Mouse (Mus musculus) cerebellum, postnatal 25 days (tissue): ENCODE data around the gene Rps19bp1.
A peak's percentile ranks its signal among the peaks of the same experiment; 100 is the strongest.

Experiments
- DNase-seq, 2 experiments: peaks; one replicate each; pipeline ENCODE4 v3.0.0; 2021; ENCODE audit warnings: mixed read lengths in 2 of 2

The Rps19bp1 gene

DNA sequence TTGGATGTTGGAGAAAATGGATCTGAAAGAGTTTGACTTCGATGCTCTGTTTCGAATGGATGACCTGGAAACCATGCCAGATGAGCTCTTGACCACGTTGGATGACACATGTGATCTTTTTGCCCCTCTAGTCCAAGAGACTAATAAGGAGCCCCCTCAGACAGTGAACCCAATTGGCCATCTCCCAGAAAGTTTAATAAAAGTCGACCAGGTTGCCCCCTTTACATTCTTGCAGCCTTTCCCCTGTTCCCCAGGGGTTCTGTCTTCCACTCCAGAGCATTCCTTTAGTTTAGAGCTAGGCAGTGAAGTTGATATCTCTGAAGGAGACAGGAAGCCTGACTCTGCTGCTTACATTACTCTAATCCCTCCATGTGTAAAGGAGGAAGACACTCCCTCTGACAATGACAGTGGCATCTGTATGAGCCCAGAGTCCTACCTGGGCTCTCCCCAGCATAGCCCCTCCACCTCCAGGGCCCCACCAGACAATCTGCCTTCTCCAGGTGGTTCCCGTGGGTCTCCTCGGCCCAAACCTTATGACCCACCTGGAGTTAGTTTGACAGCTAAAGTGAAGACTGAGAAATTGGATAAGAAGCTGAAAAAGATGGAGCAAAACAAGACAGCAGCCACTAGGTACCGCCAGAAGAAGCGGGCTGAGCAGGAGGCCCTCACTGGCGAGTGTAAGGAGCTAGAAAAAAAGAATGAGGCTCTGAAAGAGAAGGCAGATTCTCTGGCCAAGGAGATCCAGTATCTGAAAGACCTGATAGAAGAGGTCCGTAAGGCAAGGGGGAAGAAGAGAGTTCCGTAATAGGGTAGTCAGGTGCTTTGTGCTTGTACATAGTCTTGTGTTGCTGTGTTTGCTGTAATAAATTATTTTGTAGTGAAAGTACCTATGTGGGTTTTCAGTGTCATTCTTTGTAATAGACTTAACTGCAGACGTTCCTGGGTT lies 7.2 kb downstream of the Rps19bp1 start:
- DNase-seq: no peak

DNA sequence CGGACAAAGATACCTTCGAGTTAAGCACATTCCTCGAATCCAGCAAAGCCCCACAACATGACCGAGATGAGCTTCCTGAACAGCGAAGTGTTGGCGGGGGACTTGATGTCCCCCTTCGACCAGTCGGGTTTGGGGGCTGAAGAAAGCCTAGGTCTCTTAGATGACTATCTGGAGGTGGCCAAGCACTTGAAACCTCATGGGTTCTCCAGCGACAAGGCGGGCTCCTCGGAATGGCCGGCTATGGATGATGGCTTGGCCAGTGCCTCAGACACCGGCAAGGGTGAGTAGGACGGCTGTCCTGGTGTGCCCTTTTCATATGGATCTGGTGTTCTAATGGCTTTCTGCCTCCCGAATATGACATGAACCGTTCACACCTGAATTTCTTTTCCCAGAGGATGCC lies 7.9 kb downstream of the Rps19bp1 start:
- peak in 1 of 2 experiments; percentile 48 for DNase-seq

- peak; percentile 81 to 88 for DNase-seq
Observed at GRCm38 (mm10) chr15:80255646-80256121, 8.4 kb downstream of the Rps19bp1 start.

- DNase-seq: peak; percentile 99
Observed at GRCm38 (mm10) chr15:80254847-80255645, 9.1 kb downstream of the Rps19bp1 start, which contains the start of gene Atf4. Atf4 (plus strand) TSS chr15:80255184.

GRCm38 (mm10) chr15:80254207-80254606 lies 9.9 kb downstream of the Rps19bp1 start:
- DNase-seq: peak in 1 of 2 experiments; percentile 54

- DNase-seq: no peak
Observed at GRCm38 (mm10) chr15:80253530-80253929, 10.6 kb downstream of the Rps19bp1 start.

DNA sequence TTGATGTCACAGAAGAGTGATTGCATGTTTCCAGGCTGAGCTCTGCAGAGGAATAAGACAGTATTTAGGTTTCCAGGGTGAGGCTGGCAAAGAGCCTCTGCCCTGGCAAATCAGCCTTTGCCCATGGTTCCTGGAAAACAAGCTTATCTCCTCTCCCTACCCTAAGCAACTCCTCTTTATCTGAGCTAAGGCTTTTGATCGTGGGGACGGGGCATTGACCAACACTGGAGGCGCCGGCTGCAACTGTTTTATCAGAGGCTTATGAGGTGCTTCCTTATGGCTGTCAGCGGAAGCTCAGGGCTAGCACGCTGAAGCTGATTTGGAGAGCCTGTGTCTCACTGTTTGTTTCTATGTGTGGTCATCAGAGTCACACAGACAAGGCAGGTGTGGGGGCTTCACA lies 13.5 kb downstream of the Rps19bp1 start:
- DNase-seq: no peak

- DNase-seq: no peak
Observed at GRCm38 (mm10) chr15:80249672-80250071, 14.4 kb downstream of the Rps19bp1 start.

DNA sequence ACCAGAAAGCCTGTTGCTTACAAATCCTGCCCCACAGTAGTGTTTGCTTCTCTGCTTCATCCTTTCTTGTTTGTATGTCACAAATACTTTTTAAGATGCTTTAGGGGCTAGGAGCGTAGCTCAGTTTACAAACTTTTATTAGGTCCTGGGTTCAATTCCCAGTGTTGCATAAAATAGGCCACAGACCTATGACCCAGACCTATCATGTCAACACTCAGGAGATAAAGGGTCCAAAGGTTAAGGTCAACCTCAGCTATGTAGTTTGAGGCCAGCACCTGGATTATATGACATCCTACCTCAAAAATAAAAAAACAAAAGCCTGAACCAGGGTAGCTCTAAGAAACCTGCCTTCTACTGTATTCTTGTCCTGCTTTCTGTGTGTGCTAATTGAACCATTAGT lies 15.5 kb downstream of the Rps19bp1 start:
- no peak for DNase-seq

DNA sequence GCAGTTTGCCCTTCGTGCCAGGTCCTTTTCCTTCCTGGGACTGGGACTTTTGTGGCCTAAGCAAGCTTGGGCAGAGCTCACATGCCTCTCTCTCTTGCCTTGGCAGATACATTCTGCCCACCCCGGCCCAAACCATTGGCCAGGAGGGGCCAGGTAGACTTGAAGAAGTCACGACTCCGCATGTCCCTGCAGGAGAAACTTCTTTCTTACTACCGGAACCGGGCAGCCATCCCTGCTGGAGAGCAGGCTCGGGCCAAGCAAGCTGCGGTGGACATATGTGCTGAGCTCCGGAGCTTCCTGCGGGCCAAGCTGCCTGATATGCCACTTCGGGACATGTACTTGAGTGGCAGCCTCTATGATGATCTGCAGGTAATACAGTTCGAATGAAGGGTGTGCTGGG lies 16.0 kb downstream of the Rps19bp1 start:
- DNase-seq: peak; percentile 76 to 77

- DNase-seq: no peak
Observed at GRCm38 (mm10) chr15:80235535-80235934, 28.6 kb downstream of the Rps19bp1 start, which contains the start of gene AC140267.1. AC140267.1 (plus strand) TSS chr15:80235835.

- peak; percentile 98 to 99 for DNase-seq
Observed at GRCm38 (mm10) chr15:80233733-80234509, 30.2 kb downstream of the Rps19bp1 start, which contains the start of gene Mief1. Mief1 (plus strand) TSS chr15:80234018.

DNA sequence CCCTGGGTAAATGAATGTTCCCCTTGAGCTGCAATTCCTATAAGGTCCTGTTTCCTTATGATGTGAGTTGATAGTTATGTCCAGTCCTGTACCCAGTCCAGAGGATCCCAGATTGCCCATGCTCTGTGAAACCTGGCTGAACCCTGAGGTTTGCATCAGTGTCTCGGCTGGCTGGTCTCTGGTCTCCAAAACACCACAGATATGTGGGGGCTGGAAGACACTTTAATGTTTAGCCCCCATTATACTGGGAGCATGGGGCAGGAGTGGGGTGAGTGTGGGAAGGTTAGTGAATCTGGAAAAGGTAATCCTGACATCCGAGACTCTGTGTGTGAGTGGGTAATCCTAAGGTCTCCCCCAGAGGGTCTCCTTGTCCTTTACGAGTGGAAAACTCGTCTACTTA lies 31.1 kb downstream of the Rps19bp1 start:
- no peak for DNase-seq

DNA sequence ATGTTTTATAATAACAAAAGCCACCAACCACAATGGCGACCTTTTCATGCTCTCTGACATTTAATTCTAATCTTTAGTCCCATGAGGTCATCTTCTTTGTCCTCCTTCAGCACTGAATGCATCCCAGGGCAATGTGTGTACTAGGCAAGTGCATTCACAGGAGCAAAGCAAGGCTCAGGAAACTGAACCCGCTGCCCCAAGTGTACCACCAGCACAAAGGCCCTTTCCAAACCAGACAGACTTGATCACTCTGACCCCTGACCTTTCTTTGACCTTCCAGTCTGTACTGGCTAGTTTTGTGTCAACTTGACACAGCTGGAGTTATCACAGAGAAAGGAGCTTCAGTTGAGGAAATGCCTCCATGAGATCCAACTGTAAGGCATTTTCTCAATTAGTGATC lies 31.8 kb downstream of the Rps19bp1 start:
- DNase-seq: no peak

DNA sequence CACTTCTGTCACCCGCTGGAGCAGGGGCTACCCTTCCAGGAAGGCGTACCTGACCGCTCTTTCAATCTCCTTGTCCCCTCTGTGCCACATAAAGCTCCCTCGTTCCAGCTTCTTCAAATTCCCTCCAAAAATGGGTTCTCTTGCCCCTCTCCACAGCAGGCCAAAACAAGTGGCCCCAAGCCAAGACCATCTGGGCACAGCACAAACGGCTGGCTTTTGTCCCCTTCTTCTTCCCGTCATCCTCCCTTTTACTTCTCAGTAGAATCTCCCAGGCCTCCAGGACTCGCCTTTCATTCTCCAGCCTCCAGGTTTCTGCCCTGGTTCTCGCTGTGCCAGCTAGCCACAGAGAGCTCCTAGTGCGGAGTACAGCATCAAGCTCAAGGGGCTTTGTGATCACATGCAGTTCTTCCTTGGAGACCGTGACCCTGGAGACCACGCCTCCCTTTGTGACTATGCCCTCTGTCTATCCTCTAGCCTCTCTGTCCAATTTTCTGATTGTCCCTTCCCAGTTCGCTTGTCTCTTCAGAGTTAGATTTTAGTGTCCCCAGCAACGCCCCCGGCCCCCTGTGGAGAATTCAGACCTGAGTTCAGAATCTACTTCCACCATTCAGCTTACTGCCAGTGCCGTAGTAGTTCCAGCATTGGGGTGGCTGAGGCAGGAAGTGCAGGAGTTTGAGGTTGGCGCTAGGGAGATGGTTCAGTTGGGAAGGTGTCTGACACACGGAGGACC lies 35.9 kb downstream of the Rps19bp1 start:
- DNase-seq: no peak

DNA sequence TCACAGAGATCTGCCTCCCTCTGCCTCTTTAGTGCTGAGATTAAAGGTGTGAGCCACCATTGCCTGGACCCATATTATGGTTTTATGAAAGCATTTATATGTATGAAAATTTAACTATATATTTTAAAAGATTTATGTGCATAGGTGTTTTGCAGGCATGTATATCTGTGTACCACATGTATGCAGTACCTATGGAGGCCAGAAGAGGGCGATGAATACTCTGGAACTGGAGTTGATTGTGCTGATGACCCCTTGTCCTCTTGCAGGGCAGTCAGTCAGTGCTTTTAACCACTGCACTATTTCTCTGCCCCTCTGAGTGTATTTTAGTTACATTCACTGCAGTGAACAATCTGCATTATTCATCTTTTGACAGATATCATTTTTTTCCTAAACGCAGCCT lies 38.3 kb downstream of the Rps19bp1 start:
- DNase-seq: peak; percentile 50 to 80

GRCm38 (mm10) chr15:80225208-80225607 lies 38.9 kb downstream of the Rps19bp1 start:
- DNase-seq: peak; percentile 84 to 91

DNA sequence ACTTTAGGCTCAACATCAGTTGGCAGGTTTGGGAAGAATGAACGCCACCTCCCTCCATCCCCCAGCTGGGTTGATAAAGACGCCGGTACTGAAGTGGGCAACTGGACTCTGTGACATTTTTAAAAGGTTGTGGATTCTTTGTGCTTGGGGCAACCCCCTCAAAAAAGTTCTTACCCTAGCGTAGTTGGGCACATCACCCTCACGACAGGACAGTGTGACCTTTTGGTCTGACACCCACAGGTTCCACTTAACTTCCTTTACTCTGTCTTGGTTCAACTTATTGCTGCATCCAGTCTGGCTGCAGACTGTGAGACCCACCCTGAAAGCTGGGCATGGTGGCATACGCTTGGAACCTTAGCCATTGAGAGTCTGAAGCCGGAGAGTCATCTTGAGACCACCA lies 40.4 kb downstream of the Rps19bp1 start:
- no peak for DNase-seq

DNA sequence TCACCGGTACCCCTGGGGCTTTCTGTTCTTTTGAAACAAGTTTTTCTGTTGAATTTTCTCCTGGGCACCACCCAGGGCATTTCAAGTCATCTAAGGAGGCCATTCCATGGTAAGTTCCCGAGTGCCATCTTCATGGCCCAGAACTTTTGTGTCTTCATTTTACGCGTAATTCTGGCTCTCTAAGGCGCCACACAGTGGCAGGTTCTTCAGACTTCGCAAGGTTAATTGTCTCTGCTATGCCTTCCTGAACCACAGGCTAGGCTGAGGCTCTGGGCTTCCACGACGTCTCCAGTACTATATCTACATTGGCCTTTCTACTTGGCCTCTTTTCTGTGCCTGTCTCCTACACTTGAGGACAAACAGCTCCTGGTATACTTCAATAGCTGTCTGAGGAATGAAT lies 43.1 kb downstream of the Rps19bp1 start:
- no peak for DNase-seq

DNA sequence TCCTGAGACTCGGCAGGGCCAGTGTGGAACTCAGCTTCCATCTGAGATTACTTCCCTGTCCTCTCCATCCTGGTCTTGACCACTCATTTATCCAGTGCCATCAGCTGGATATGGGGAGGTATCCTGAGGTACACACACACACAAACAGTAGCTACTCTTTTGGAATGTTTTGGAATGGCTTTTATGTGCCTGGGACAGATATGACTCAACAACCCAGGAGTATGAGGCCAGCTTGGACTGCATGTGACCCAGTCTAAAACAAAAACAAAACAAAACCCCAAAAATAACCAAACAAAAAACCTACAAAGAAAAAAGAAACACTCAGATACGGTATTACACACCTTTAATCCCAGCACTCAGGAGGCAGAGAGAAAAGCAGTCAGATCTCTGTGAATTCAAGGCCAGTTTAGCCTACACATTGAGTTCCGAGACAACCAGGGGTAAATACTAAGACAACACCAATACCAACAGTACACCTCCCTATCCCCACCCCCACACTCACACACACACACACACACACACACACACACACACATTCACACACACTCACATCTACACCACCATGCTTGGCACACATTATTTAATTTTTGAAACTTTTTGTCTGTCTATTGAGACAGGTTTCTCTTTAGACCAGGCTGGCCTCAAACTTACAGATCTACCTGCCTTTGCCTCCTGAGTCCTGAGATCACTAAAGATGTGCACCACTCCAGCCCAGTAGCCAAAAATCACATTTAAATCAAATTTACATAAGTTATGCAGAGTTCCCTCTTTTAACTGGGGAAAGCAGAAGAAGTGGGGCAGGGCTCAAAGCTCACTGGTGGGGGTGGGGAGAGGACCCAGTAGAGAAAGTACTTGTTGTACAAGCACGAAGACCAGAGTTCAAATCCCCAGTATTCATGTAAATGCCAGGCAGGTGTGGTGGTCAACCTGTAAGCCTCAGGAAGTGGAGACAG lies 44.1 kb downstream of the Rps19bp1 start:
- DNase-seq: no peak

- DNase-seq: no peak
Observed at GRCm38 (mm10) chr15:80219211-80219610, 44.9 kb downstream of the Rps19bp1 start.
